Mouse (Mus musculus) ES-Bruce4 (cell line): Measurements from ENCODE around the gene Slc38a3.

Experiments
- CTCF ChIP-seq: IDR thresholded peaks from one replicate; pipeline ENCODE4 v1.8.1; 2011; ENCODE audit warnings: low read depth, low read length
- EP300 ChIP-seq: IDR thresholded peaks from 2 replicates; pipeline ENCODE4 v1.6.1; 2011; ENCODE audit warnings: low read depth, low read length; ENCODE audit not compliant: insufficient read depth
- POLR2A ChIP-seq: IDR thresholded peaks from one replicate; pipeline ENCODE4 v1.8.1; 2011; ENCODE audit warnings: low read length; ENCODE audit not compliant: insufficient read depth

- TF ChIP-seq CTCF: peak; percentile 37
- no peak for TF ChIP-seq EP300
- no peak for TF ChIP-seq POLR2A
Measured at GRCm38 (mm10) chr9:107625351-107626128, 43.8 kb downstream of the Slc38a3 start.
